ENCODE assay signal across 9 mouse cellular contexts in genomic region chr6:94070702-94071101, GRCm38 (mm10).
A peak's percentile ranks its signal among the peaks of the same experiment; 100 is the strongest.
DNase-seq lines count a peak whose midpoint lies in the region.
"Had no signal": no experiment of that assay in that cellular context is flagged by ENCODE, and none has a peak within 500 bp of the region (broad histone marks: within the 10 kb centered on the region; RNA-seq: fewer than 3 reads in every experiment).

No protein-coding gene starts in this region.

- intact Hi-C loops in left cerebral cortex, postnatal 14 days (cut with DNase I), result no loop called here

- DNase-seq in cerebellum, postnatal 10 days, result peak; percentile 17 to 19
- DNase-seq in cerebellum, adult 9-10 months, result no peak
- peak; percentile 34 for DNase-seq in lung, postnatal 10 days
- DNase-seq in lung, postnatal 25 days (ENCODE audit: low spot score), result no peak
- peak; percentile 67 to 73 for DNase-seq in left cerebral cortex, postnatal 14 days (ENCODE audit: low spot score in 2 of 2)
- DNase-seq in skeletal muscle tissue, adult 2 months (ENCODE audit: low read depth, low spot score), result peak; percentile 7
- no peak for DNase-seq in retina, postnatal 1 day
- no peak for DNase-seq in ovary, postnatal 36 days (ENCODE audit: low spot score)
- DNase-seq: adrenal gland, adult 2 months had no signal

Comparison
In these comparisons a context has a peak if more than half of its experiments do, and no peak if none do; other contexts are left out.
1. DNase-seq: peak in cerebellum, postnatal 10 days (2 of 2), lung, postnatal 10 days (single experiment), left cerebral cortex, postnatal 14 days (2 of 2) and skeletal muscle tissue, adult 2 months (single experiment); none in cerebellum, adult 9-10 months (single experiment), lung, postnatal 25 days (single experiment), retina, postnatal 1 day (single experiment) and ovary, postnatal 36 days (single experiment).